Mouse (Mus musculus) liver, embryonic 14.5 days (tissue): ENCODE results near the gene Kcnq1.

Source experiments
- CTCF ChIP-seq: IDR thresholded peaks from 2 replicates; pipeline ENCODE4 v1.5.1; 2016; ENCODE audit warnings: antibody characterized with exemption, low read depth, control low read depth
- EP300 ChIP-seq: IDR thresholded peaks from 2 replicates; pipeline ENCODE4 v1.6.1; 2016; ENCODE audit warnings: antibody characterized with exemption, low read depth

DNA sequence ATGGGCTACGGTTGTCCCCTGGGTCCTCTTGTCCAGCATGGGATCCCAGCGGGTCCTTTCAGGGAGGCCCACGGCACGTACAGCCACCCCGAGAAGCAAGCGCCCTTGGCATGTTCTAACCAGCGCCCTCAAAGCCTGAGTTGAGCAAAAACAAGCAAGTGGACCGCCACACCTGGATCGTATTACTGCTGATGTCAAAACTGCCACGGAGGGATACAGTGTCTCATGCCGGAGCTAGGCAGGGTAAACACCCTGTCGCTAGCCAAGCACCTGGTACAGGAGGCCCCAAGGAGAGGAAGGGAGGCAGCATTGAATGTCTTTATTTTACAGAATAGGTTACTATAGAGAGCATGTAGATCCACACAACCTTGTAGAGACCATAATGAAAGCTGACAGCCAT lies 310.2 kb downstream of the Kcnq1 start:
- no peak for TF ChIP-seq CTCF
- TF ChIP-seq EP300 = no peak
